Mouse (Mus musculus) olfactory bulb, adult 2 months (tissue): ENCODE results near the gene Fam120a.

ENCODE experiments used
- CTCF ChIP-seq: fragments of 200-500 bp; IDR thresholded peaks from 2 replicates; pipeline ENCODE4 v1.5.1; 2012; ENCODE audit warnings: low read depth, mild to moderate bottlenecking, low read length, moderate library complexity; ENCODE audit not compliant: insufficient read depth
- POLR2A ChIP-seq: fragments of 200-500 bp; IDR thresholded peaks from 2 replicates; pipeline ENCODE4 v1.6.1; 2012; ENCODE audit warnings: mild to moderate bottlenecking, low read depth, low read length, moderate library complexity; ENCODE audit not compliant: insufficient read depth

DNA sequence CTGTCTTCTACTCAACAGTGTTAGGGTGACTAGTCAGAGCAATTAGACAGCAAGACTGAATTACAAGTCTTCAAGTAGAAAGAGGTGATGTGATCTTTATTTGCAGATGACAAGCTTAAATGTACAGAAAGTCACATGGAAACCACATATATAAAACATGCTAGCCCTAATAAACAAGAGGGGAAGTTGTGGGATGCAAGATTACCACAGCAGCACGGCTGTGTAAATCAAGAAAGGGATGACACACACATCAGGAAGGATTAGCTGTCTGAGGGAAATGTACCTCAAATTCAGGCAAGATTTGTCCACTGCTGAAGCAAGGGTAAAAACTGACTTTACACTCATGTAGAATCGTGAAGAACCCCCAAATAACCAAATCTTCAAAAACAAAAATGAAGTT, 129.5 kb downstream of the Fam120a start:
- TF ChIP-seq CTCF (no peak), POLR2A (no peak)
